Mouse (Mus musculus): ENCODE data around the gene Tmem51. TPM values are rescaled to one million over a fixed set of nuclear protein-coding genes. Genes with fewer than 3 reads are reported as not detected.

The Tmem51 gene
- polyA plus RNA-seq, 1 experiment from 2014 or later, result 10.1 TPM

DNA sequence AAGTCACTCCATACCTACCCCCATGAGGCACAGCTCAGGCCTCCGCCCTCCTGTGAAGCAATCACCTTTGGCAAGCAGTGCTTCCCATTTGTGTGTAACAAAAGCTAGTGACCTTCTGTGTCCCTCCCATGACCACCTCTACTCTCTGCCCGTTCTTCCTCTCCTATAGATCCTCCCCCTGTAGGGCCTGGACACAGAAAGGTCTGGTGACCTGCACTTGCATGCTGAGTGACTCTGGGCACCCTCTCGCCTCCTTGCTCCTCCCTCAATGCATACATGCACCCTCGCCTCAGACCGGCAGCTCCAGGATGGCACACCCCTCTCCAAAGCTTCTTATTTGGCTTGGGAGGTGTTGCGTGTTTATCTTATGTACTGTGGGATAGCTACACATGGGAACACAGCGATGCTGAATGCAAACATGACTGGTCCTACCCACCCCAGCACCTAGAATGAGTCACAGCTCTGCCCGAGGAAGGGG lies 21.0 kb downstream of the Tmem51 start:
- Histone ChIP-seq H3K27ac (replicated peaks; ENCODE audit: low read depth, low read length) (no peak overlapping the region), H3K27me3 (ENCODE audit: control insufficient read depth, insufficient read depth, low read length) (no peaks in the 10 kb centered on the region), H3K4me1 (ENCODE audit: control insufficient read depth, insufficient read depth, low read length) (no peaks in the 10 kb centered on the region), H3K9ac (replicated peaks; ENCODE audit: low read length) (no peak overlapping the region), H3K4me3 (ENCODE audit: low read depth, low read length) (no peak overlapping the region), H3K36me3 (replicated peaks; ENCODE audit: control insufficient read depth, insufficient read depth, low read depth, low read length) (no peaks in the 10 kb centered on the region), H3K9me3 (replicated peaks; ENCODE audit: control insufficient read depth, low read length) (no peaks in the 10 kb centered on the region), H3K4me2 (ENCODE audit: low read depth, low read length) (no peak overlapping the region)
- ATAC-seq (replicated peaks; ENCODE audit: insufficient number of reproducible peaks, low FRiP score, low TSS enrichment, low read depth) (no peak), DNase-seq (ENCODE audit: low spot score) (no peak)
- WGBS, result 91% methylated on average over 8 of the region's 8 CpGs

GRCm38 (mm10) chr4:142061485-142062240 lies 22.4 kb downstream of the Tmem51 start:
- WGBS, result 68% methylated on average over 23 of the region's 23 CpGs

DNA sequence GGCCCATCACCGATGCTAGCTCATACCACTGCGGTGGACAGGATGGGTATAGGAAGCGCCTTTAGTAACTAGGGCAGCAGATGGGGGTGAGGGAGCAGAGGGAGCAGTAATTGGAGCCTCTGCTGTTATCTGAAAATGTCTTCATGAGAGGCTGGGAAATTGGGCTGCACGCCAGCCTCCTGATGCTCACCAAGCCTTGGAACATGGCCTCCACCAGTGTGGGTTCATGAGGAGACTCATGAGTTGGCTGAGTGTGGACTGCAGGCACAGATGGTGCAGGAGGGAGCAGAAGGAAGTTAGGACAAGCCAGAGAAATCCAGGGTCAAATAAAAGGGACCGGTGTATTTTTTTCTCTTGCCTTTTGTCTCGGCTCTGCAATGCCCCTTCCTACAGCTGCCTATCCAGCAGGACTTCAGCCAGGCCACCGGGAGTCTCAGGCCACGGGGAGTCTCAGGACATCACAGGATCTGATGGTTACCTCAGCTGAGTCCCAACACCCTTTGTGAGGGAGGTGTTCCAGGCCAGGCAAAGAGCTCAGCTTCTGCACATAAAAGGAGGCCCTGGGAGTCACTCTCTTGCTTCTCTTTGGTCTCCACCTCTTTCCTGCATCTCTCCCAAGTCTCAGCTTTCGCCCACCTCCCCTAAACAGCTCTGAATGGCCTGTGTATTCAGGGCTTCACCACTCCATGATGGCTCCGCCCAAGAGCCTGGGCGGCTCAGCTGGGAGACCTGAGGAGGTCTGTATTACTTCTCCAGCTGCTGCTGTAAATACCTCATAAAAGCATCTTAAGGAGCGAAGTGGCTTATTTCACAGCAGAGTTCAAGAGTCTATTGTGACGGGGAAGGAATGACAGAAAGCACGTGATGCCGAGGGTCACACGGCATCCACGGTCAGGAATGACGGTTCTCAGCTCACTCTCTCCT lies 23.4 kb downstream of the Tmem51 start:
- 67% methylated on average over 18 of the region's 18 CpGs for WGBS
- H3K4me3 ChIP-seq (ENCODE audit: low read depth, low read length), result no peak overlapping the region

More at GRCm38 (mm10) chr4:142061485-142062240, 22.4 kb downstream of the Tmem51 start:
- H3K9me3 ChIP-seq (replicated peaks; ENCODE audit: control insufficient read depth, low read length), result no peaks in the 10 kb centered on the region
- no peak overlapping the region for H3K27ac ChIP-seq (replicated peaks; ENCODE audit: low read depth, low read length)
- no peak overlapping the region for H3K4me2 ChIP-seq (ENCODE audit: low read depth, low read length)
- no peaks in the 10 kb centered on the region for H3K27me3 ChIP-seq (ENCODE audit: control insufficient read depth, insufficient read depth, low read length)
- no peak for ATAC-seq (replicated peaks; ENCODE audit: insufficient number of reproducible peaks, low FRiP score, low TSS enrichment, low read depth)
- no peak for DNase-seq (ENCODE audit: low spot score)
- H3K4me1 ChIP-seq (ENCODE audit: control insufficient read depth, insufficient read depth, low read length), result no peaks in the 10 kb centered on the region
- no peaks in the 10 kb centered on the region for H3K36me3 ChIP-seq (replicated peaks; ENCODE audit: control insufficient read depth, insufficient read depth, low read depth, low read length)
- no peak overlapping the region for H3K4me3 ChIP-seq (ENCODE audit: low read depth, low read length)
- no peak overlapping the region for H3K9ac ChIP-seq (replicated peaks; ENCODE audit: low read length)

DNA sequence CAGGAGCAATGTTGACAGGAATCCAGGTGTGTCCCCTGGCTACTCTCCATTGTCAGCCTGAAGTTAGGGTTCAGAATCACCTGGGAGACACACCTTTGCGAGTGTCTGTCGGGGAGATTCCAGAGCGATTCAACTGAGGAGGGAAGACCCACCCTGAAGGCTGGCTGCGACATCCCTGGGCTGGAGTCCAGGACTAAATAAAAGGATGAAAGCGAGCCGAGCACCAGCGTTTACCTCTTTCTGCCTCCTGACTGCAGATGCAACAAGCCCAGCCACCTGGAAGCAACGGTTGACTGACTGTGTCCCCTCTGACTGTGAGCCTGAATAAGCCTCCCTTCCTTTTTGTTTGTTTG lies 24.3 kb downstream of the Tmem51 start:
- no peak overlapping the region for H3K27ac ChIP-seq (replicated peaks; ENCODE audit: low read depth, low read length)
- H3K9ac ChIP-seq (replicated peaks; ENCODE audit: low read length), result no peak overlapping the region
- ATAC-seq (replicated peaks; ENCODE audit: insufficient number of reproducible peaks, low FRiP score, low TSS enrichment, low read depth), result no peak
- H3K27me3 ChIP-seq (ENCODE audit: control insufficient read depth, insufficient read depth, low read length), result no peaks in the 10 kb centered on the region
- H3K4me3 ChIP-seq (ENCODE audit: low read depth, low read length), result no peak overlapping the region
- H3K9me3 ChIP-seq (replicated peaks; ENCODE audit: control insufficient read depth, low read length), result no peaks in the 10 kb centered on the region
- no peak overlapping the region for H3K4me2 ChIP-seq (ENCODE audit: low read depth, low read length)
- no peaks in the 10 kb centered on the region for H3K4me1 ChIP-seq (ENCODE audit: control insufficient read depth, insufficient read depth, low read length)
- DNase-seq (ENCODE audit: low spot score), result no peak
- WGBS, result 88% methylated on average over 8 of the region's 8 CpGs
- no peaks in the 10 kb centered on the region for H3K36me3 ChIP-seq (replicated peaks; ENCODE audit: control insufficient read depth, insufficient read depth, low read depth, low read length)

More for the DNA sequence above, 23.4 kb downstream of the Tmem51 start:
- no peak for DNase-seq (ENCODE audit: low spot score)
- no peak for ATAC-seq (replicated peaks; ENCODE audit: insufficient number of reproducible peaks, low FRiP score, low TSS enrichment, low read depth)
- no peak overlapping the region for H3K4me2 ChIP-seq (ENCODE audit: low read depth, low read length)
- H3K27me3 ChIP-seq (ENCODE audit: control insufficient read depth, insufficient read depth, low read length), result no peaks in the 10 kb centered on the region
- no peak overlapping the region for H3K9ac ChIP-seq (replicated peaks; ENCODE audit: low read length)
- no peak overlapping the region for H3K27ac ChIP-seq (replicated peaks; ENCODE audit: low read depth, low read length)
- no peaks in the 10 kb centered on the region for H3K4me1 ChIP-seq (ENCODE audit: control insufficient read depth, insufficient read depth, low read length)
- H3K9me3 ChIP-seq (replicated peaks; ENCODE audit: control insufficient read depth, low read length), result no peaks in the 10 kb centered on the region
- no peaks in the 10 kb centered on the region for H3K36me3 ChIP-seq (replicated peaks; ENCODE audit: control insufficient read depth, insufficient read depth, low read depth, low read length)

DNA sequence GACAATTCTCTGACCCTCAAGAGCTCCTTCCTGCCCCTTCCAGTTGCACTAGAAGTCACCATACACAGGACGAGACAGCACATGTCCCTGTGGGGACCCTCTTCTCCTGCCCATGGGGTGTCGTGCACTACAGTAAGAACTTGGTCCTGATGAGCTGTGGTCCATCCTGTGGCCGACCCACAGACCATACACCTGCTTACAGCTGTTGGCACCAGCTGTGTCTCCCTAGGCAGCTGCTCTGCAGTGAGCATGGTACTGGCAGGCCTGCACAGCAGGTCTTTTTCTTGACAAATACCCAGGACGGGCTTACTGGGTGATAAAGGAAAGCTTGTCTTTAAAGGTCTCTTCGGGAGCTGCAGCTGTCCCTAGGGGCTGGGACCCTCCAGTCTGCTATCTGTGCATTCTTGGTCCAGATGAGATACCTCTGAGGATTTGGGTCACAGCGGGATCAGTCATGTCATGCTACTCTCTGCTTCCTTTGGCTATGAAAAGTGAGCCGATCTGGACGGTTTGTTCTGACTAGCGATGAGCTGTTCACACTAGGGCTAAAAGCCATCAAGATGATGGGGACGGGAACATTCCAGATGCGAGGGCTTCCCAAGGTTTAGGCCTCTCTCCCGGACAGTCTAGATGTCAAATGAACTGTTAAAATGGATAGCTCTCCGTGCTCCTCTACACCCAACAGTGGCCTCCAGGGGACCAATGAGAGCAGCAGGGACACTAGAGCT lies 24.8 kb downstream of the Tmem51 start:
- H3K4me2 ChIP-seq (ENCODE audit: low read depth, low read length), result no peak overlapping the region
- ATAC-seq (replicated peaks; ENCODE audit: insufficient number of reproducible peaks, low FRiP score, low TSS enrichment, low read depth) (no peak), DNase-seq (ENCODE audit: low spot score) (no peak)
- H3K36me3 ChIP-seq (replicated peaks; ENCODE audit: control insufficient read depth, insufficient read depth, low read depth, low read length), result no peaks in the 10 kb centered on the region
- H3K27ac ChIP-seq (replicated peaks; ENCODE audit: low read depth, low read length), result no peak overlapping the region
- H3K27me3 ChIP-seq (ENCODE audit: control insufficient read depth, insufficient read depth, low read length), result no peaks in the 10 kb centered on the region
- no peaks in the 10 kb centered on the region for H3K4me1 ChIP-seq (ENCODE audit: control insufficient read depth, insufficient read depth, low read length)
- H3K9me3 ChIP-seq (replicated peaks; ENCODE audit: control insufficient read depth, low read length), result no peaks in the 10 kb centered on the region
- H3K9ac ChIP-seq (replicated peaks; ENCODE audit: low read length), result no peak overlapping the region
- 81% methylated on average over 13 of the region's 13 CpGs for WGBS
- H3K4me3 ChIP-seq (ENCODE audit: low read depth, low read length), result no peak overlapping the region

- DNase-seq (ENCODE audit: low spot score), result no peak
- H3K27ac ChIP-seq (replicated peaks; ENCODE audit: low read depth, low read length), result no peak overlapping the region
- no peak overlapping the region for H3K4me3 ChIP-seq (ENCODE audit: low read depth, low read length)
- no peak overlapping the region for H3K4me2 ChIP-seq (ENCODE audit: low read depth, low read length)
- H3K27me3 ChIP-seq (ENCODE audit: control insufficient read depth, insufficient read depth, low read length), result no peaks in the 10 kb centered on the region
- no peaks in the 10 kb centered on the region for H3K9me3 ChIP-seq (replicated peaks; ENCODE audit: control insufficient read depth, low read length)
- no peaks in the 10 kb centered on the region for H3K36me3 ChIP-seq (replicated peaks; ENCODE audit: control insufficient read depth, insufficient read depth, low read depth, low read length)
- WGBS, result 67% methylated on average over 22 of the region's 22 CpGs
- ATAC-seq (replicated peaks; ENCODE audit: insufficient number of reproducible peaks, low FRiP score, low TSS enrichment, low read depth), result no peak
- no peaks in the 10 kb centered on the region for H3K4me1 ChIP-seq (ENCODE audit: control insufficient read depth, insufficient read depth, low read length)
- H3K9ac ChIP-seq (replicated peaks; ENCODE audit: low read length), result no peak overlapping the region
These were observed 26.4 kb downstream of the Tmem51 start for GRCm38 (mm10) chr4:142057529-142058216.

DNA sequence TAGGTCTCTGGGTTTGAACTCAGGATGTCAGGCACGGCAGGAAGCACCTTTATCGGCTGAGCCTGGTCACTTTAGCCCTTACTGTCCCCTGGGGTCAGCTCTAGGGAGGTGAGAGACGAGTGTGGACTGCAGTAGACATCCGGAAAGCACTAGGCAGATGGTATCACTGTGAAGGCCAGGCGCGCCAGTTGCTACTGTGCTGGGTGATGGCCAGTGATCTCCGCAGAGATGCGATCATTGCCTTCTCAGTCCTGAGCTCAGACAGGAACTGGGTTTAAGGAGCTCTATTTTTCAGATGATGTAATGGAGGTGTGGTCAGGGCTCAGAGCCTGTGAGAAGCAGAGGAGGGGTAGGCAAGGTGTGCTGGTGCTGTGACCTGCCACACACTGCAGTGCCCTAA lies 28.5 kb downstream of the Tmem51 start:
- H3K27me3 ChIP-seq (ENCODE audit: control insufficient read depth, insufficient read depth, low read length), result no peaks in the 10 kb centered on the region
- no peak overlapping the region for H3K4me2 ChIP-seq (ENCODE audit: low read depth, low read length)
- H3K9me3 ChIP-seq (replicated peaks; ENCODE audit: control insufficient read depth, low read length), result no peaks in the 10 kb centered on the region
- no peaks in the 10 kb centered on the region for H3K36me3 ChIP-seq (replicated peaks; ENCODE audit: control insufficient read depth, insufficient read depth, low read depth, low read length)
- H3K4me1 ChIP-seq (ENCODE audit: control insufficient read depth, insufficient read depth, low read length), result no peaks in the 10 kb centered on the region
- ATAC-seq (replicated peaks; ENCODE audit: insufficient number of reproducible peaks, low FRiP score, low TSS enrichment, low read depth), result no peak
- no peak overlapping the region for H3K27ac ChIP-seq (replicated peaks; ENCODE audit: low read depth, low read length)
- no peak overlapping the region for H3K4me3 ChIP-seq (ENCODE audit: low read depth, low read length)
- no peak for DNase-seq (ENCODE audit: low spot score)
- WGBS, result 76% methylated on average over 8 of the region's 8 CpGs
- no peak overlapping the region for H3K9ac ChIP-seq (replicated peaks; ENCODE audit: low read length)

Measured in embryonic facial prominence, embryonic 11.5 days (tissue).